Mouse (Mus musculus) ES-E14 (cell line): Measurements from ENCODE around the gene Ewsr1. TPM values are rescaled to one million over a fixed set of nuclear protein-coding genes. Genes with fewer than 3 reads are reported as not detected.

Source experiments
- DNase-seq: peaks from one replicate; pipeline ENCODE4 v3.0.0-alpha.2; 2013; ENCODE audit warnings: low read depth, low spot score
- H3K27ac ChIP-seq: 2 replicates; pipeline ENCODE4 v1.5.1; 2012; ENCODE audit warnings: low read depth, mild to moderate bottlenecking, low read length, moderate library complexity, mixed read lengths; ENCODE audit not compliant: poor library complexity, insufficient read depth, severe bottlenecking
- H3K36me3 ChIP-seq: 2 replicates; pipeline ENCODE4 v1.6.1; 2012; ENCODE audit warnings: mild to moderate bottlenecking, low read length, moderate library complexity, mixed read lengths; ENCODE audit not compliant: control insufficient read depth, poor library complexity, insufficient read depth, severe bottlenecking
- H3K4me1 ChIP-seq, 2 experiments: fragments of 150-350 bp in 1 of 2; sonication (generic) in 1 of 2; 2 replicates each; pipeline ENCODE4 v1.6.1; 2012; ENCODE audit warnings: low read length in 2 of 2, mild to moderate bottlenecking in 1 of 2, mixed read lengths in 1 of 2; ENCODE audit not compliant: control insufficient read depth in 2 of 2, insufficient read depth in 2 of 2, poor library complexity in 1 of 2
- H3K4me3 ChIP-seq, 2 experiments: fragments of 150-350 bp in 1 of 2; sonication (generic) in 1 of 2; 2 replicates each; pipeline ENCODE4 v1.5.1; 2012; ENCODE audit warnings: low read length in 2 of 2, low read depth in 1 of 2, mild to moderate bottlenecking in 1 of 2, mixed read lengths in 1 of 2; ENCODE audit not compliant: insufficient read depth in 1 of 2, poor library complexity in 1 of 2, severe bottlenecking in 1 of 2
- H3K9ac ChIP-seq: 2 replicates; pipeline ENCODE4 v1.6.1; 2012; ENCODE audit warnings: low read depth, mild to moderate bottlenecking, low read length, mixed read lengths; ENCODE audit not compliant: poor library complexity, insufficient read depth, severe bottlenecking
- H3K9me3 ChIP-seq: fragments of 150-350 bp; sonication (generic); 2 replicates; pipeline ENCODE4 v1.6.1; 2012; ENCODE audit warnings: low read depth, mild to moderate bottlenecking, low read length; ENCODE audit not compliant: control insufficient read depth, insufficient read depth
- CHD2 ChIP-seq: IDR thresholded peaks from 2 replicates; pipeline ENCODE4 v1.6.1; 2014; ENCODE audit warnings: mild to moderate bottlenecking, low read depth, low read length, inconsistent platforms
- HCFC1 ChIP-seq: IDR thresholded peaks from 2 replicates; pipeline ENCODE4 v1.6.1; 2012; ENCODE audit warnings: low read length, inconsistent platforms, borderline replicate concordance; ENCODE audit not compliant: insufficient read depth
- MAFK ChIP-seq: IDR thresholded peaks from 2 replicates; pipeline ENCODE4 v1.6.1; 2014; ENCODE audit warnings: mild to moderate bottlenecking, low read depth, low read length, inconsistent platforms; ENCODE audit not compliant: insufficient read depth
- ZC3H11A ChIP-seq: IDR thresholded peaks from 2 replicates; pipeline ENCODE4 v1.6.1; 2012; ENCODE audit warnings: low read depth, mild to moderate bottlenecking, inconsistent platforms, low read length, borderline replicate concordance
- ZNF384 ChIP-seq: IDR thresholded peaks from 2 replicates; pipeline ENCODE4 v1.6.1; 2012; ENCODE audit warnings: low read depth, low read length, inconsistent platforms
- in situ Hi-C, 2 experiments: fragments of 600-800 bp; cut with MboI; formaldehyde crosslinking; loops; one replicate each; pipeline ENCODE4 v1.15.1; 2025; ENCODE audit warnings: low sequenced_read_pairs in 2 of 2, inconsistent platforms in 1 of 2; ENCODE audit not compliant: unreplicated experiment in 2 of 2
- total RNA-seq: library from RNA; depleted of rRNA; stranded (reverse); fragments of 300-350 nt; gene quantifications from 2 replicates; pipeline ENCODE4 v1.2.3, GENCODE M21; 2012

Ewsr1 gene
- total RNA-seq, 1 experiment, result 396 TPM

GRCm38 (mm10) chr11:5040585-5040984 lies 58.5 kb downstream of the Ewsr1 start:
- no peak for DNase-seq
- no peak overlapping the region for H3K9ac ChIP-seq
- no peak overlapping the region for H3K4me3 ChIP-seq
- no peak overlapping the region for H3K27ac ChIP-seq
- TF ChIP-seq MAFK (no peak), HCFC1 (no peak), ZC3H11A (no peak), ZNF384 (no peak), CHD2 (no peak)
- H3K36me3 ChIP-seq, result peaks cover 44% of the 10 kb centered on the region
- in situ Hi-C loops, result no loop called here
- peaks cover 0 to 11% of the 10 kb centered on the region in 2 experiments; a peak in 1 of 4 replicates for H3K4me1 ChIP-seq
- H3K9me3 ChIP-seq, result no peaks in the 10 kb centered on the region

- Histone ChIP-seq H3K36me3 (peaks cover 66% of the 10 kb centered on the region), H3K9ac (no peak overlapping the region), H3K27ac (no peak overlapping the region), H3K9me3 (no peaks in the 10 kb centered on the region), H3K4me3 (no peak overlapping the region), H3K4me1 (peaks cover 0 to 11% of the 10 kb centered on the region in 2 experiments; a peak in 1 of 4 replicates)
- TF ChIP-seq CHD2, result no peak
- no peak for TF ChIP-seq ZNF384
- TF ChIP-seq MAFK, result no peak
- no peak for TF ChIP-seq HCFC1
- TF ChIP-seq ZC3H11A, result no peak
- DNase-seq, result no peak
- in situ Hi-C loops, result no loop called here
Observed at GRCm38 (mm10) chr11:5037146-5037854, 61.8 kb downstream of the Ewsr1 start.

GRCm38 (mm10) chr11:5035421-5035820 lies 63.6 kb downstream of the Ewsr1 start:
- in situ Hi-C loops, result no loop called here
- no peak overlapping the region for H3K9ac ChIP-seq
- no peaks in the 10 kb centered on the region for H3K9me3 ChIP-seq
- peaks cover 67% of the 10 kb centered on the region for H3K36me3 ChIP-seq
- DNase-seq, result no peak
- TF ChIP-seq ZC3H11A, result no peak
- no peak for TF ChIP-seq HCFC1
- H3K4me1 ChIP-seq, result peaks cover 0 to 3% of the 10 kb centered on the region in 2 experiments; a peak in 1 of 4 replicates
- no peak overlapping the region for H3K27ac ChIP-seq
- H3K4me3 ChIP-seq, result no peak overlapping the region

GRCm38 (mm10) chr11:5033136-5033535 lies 65.9 kb downstream of the Ewsr1 start:
- Histone ChIP-seq H3K9ac (no peak overlapping the region), H3K4me1 (no peaks in the 10 kb centered on the region), H3K4me3 (no peak overlapping the region), H3K36me3 (peaks cover 60% of the 10 kb centered on the region), H3K27ac (no peak overlapping the region), H3K9me3 (no peaks in the 10 kb centered on the region)
- no peak for DNase-seq
- in situ Hi-C loops, result no loop called here
- no peak for TF ChIP-seq ZC3H11A
- TF ChIP-seq HCFC1, result no peak
- no peak for TF ChIP-seq CHD2
- no peak for TF ChIP-seq ZNF384

- in situ Hi-C loops, result no loop called here
- Histone ChIP-seq H3K27ac (no peak overlapping the region), H3K9me3 (no peaks in the 10 kb centered on the region), H3K4me1 (no peaks in the 10 kb centered on the region), H3K36me3 (peaks cover 58% of the 10 kb centered on the region), H3K9ac (no peak overlapping the region), H3K4me3 (no peak overlapping the region)
- no peak for TF ChIP-seq HCFC1
- TF ChIP-seq CHD2, result no peak
- TF ChIP-seq ZNF384, result no peak
- TF ChIP-seq ZC3H11A, result no peak
- no peak for DNase-seq
Observed at GRCm38 (mm10) chr11:5032706-5033105, 66.4 kb downstream of the Ewsr1 start.
